In genomic region chr3:5017742-5018141, GRCm38 (mm10) we compare ENCODE assay signal across 22 mouse cellular contexts.
"Had no signal": no experiment of that assay in that cellular context is flagged by ENCODE, and none has a peak within 500 bp of the region (broad histone marks: within the 10 kb centered on the region; RNA-seq: fewer than 3 reads in every experiment).

No protein-coding gene starts in this region.

- H3K36me3 ChIP-seq: limb, embryonic 12.5 days; limb, embryonic 15.5 days; midbrain, embryonic 12.5 days; neural tube, embryonic 13.5 days had no signal

- H3K4me2 ChIP-seq: limb, embryonic 12.5 days; limb, embryonic 15.5 days; liver, embryonic 11.5 days; lung, embryonic 14.5 days; midbrain, embryonic 12.5 days; neural tube, embryonic 13.5 days had no signal

- H3K4me3 ChIP-seq: layer of hippocampus, adult 2 months; limb, embryonic 12.5 days; limb, embryonic 15.5 days; midbrain, embryonic 12.5 days; myocyte; neural tube, embryonic 13.5 days had no signal

- H3K4me1 ChIP-seq: limb, embryonic 12.5 days; limb, embryonic 15.5 days; midbrain, embryonic 12.5 days; neural tube, embryonic 13.5 days had no signal

- H3K9ac ChIP-seq: limb, embryonic 12.5 days; limb, embryonic 15.5 days; liver, embryonic 14.5 days; liver, postnatal 0 days; lung, embryonic 14.5 days; midbrain, embryonic 12.5 days; neural tube, embryonic 13.5 days had no signal

- H3K27me3 ChIP-seq: limb, embryonic 12.5 days; limb, embryonic 15.5 days; midbrain, embryonic 12.5 days; neural tube, embryonic 13.5 days had no signal

- ATAC-seq: liver, postnatal 0 days; lung, postnatal 0 days had no signal

- H3K27ac ChIP-seq: layer of hippocampus, adult 2 months; limb, embryonic 12.5 days; limb, embryonic 15.5 days; liver, embryonic 14.5 days; macrophage; midbrain, embryonic 12.5 days; neural tube, embryonic 13.5 days; stomach, postnatal 0 days had no signal

- H3K9me3 ChIP-seq: limb, embryonic 12.5 days; limb, embryonic 15.5 days; midbrain, embryonic 12.5 days; neural tube, embryonic 13.5 days had no signal

- DNase-seq: kidney, adult 9 months; kidney, postnatal 14 days; layer of hippocampus, adult 9-11 months; liver, postnatal 0 days; lung, embryonic 14.5 days; right cerebral cortex, adult 18-20 months; right cerebral cortex, postnatal 14 days; right cerebral cortex, postnatal 4 days; thymus, adult 2 months; thymus, postnatal 14 days; thymus, postnatal 4 days had no signal
